ENCODE assay signal across 25 mouse cellular contexts in genomic region chr9:71227226-71227970, GRCm38 (mm10). TPM values are rescaled to one million over a fixed set of nuclear protein-coding genes. Genes with fewer than 3 reads are reported as not detected.
"Had no signal": no experiment of that assay in that cellular context is flagged by ENCODE, and none has a peak within 500 bp of the region (broad histone marks: within the 10 kb centered on the region; RNA-seq: fewer than 3 reads in every experiment).

No protein-coding gene starts in this region.

- H3K36me3 ChIP-seq: heart, embryonic 10.5 days; heart, embryonic 12.5 days; hindbrain, embryonic 13.5 days; hindbrain, embryonic 15.5 days; kidney, embryonic 15.5 days; limb, embryonic 13.5 days; limb, embryonic 15.5 days; liver, embryonic 12.5 days had no signal

- H3K9me3 ChIP-seq: heart, embryonic 10.5 days; heart, embryonic 12.5 days; hindbrain, embryonic 13.5 days; hindbrain, embryonic 15.5 days; kidney, embryonic 15.5 days; limb, embryonic 13.5 days; limb, embryonic 15.5 days; liver, embryonic 12.5 days had no signal

- H3K4me2 ChIP-seq: heart, embryonic 12.5 days; hindbrain, embryonic 13.5 days; hindbrain, embryonic 15.5 days; kidney, embryonic 15.5 days; limb, embryonic 13.5 days; limb, embryonic 15.5 days; liver, embryonic 12.5 days had no signal

- DNase-seq: gastrocnemius, postnatal 14 days; gastrocnemius, postnatal 36 days; heart, adult 18-20 months; heart, postnatal 10 days; kidney, adult 11 months; kidney, adult 2 months; kidney, adult 9 months; kidney, postnatal 14 days; kidney, postnatal 36 days; left cerebral cortex, postnatal 4 days had no signal

- H3K4me1 ChIP-seq: hindbrain, embryonic 13.5 days; hindbrain, embryonic 15.5 days; limb, embryonic 13.5 days; limb, embryonic 15.5 days; liver, embryonic 12.5 days had no signal

- H3K9ac ChIP-seq: heart, embryonic 12.5 days; hindbrain, embryonic 13.5 days; hindbrain, embryonic 15.5 days; kidney, embryonic 15.5 days; limb, embryonic 13.5 days; limb, embryonic 15.5 days; liver, embryonic 12.5 days; liver, embryonic 14.5 days had no signal

- ATAC-seq: hindbrain, postnatal 0 days; intestine, embryonic 16.5 days; liver, embryonic 12.5 days had no signal

- H3K4me3 ChIP-seq: heart, embryonic 10.5 days; heart, embryonic 12.5 days; hindbrain, embryonic 13.5 days; hindbrain, embryonic 15.5 days; kidney, embryonic 15.5 days; left cerebral cortex, adult 2 months; limb, embryonic 13.5 days; limb, embryonic 15.5 days; liver, embryonic 12.5 days had no signal

- H3K27ac ChIP-seq: heart, embryonic 10.5 days; hindbrain, embryonic 13.5 days; hindbrain, embryonic 15.5 days; hindbrain, postnatal 0 days; kidney, embryonic 15.5 days; kidney, postnatal 0 days; left cerebral cortex, adult 2 months; limb, embryonic 13.5 days; limb, embryonic 15.5 days; liver, embryonic 12.5 days; liver, embryonic 14.5 days had no signal

- H3K27me3 ChIP-seq: kidney, embryonic 15.5 days had no signal

RNA-seq across cellular contexts. Expression of gene Aqp9, which starts 58.9 kb away (rescaled TPM):
- polyA plus RNA-seq: hindbrain, embryonic 11.5 days; limb, embryonic 11.5 days had no signal
